8 mouse cellular contexts compared by ENCODE assay signal in the genomic region with DNA sequence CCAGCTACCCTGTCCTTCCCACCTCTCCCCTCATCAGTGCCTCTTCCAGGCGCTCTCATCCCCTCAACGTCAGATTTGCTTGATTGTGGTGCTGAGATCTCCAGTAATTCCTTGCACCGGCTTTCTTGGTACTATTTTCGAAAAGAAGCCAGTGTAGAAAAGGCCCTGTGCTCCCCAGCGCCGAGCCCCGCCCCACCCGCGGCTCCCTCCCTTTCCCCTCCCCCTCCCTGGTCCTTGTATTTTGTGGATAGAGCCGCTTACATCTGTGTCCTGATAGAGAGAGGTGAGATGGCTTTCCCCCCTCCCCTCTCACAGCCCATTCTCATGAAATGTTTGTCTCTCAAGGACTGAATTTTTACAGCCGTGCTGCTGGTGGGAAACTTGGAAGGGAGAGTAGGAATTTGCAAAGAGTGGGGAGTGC.
A peak's percentile ranks its signal among the peaks of the same experiment; 100 is the strongest.
DNase-seq lines count a peak whose midpoint lies in the region; TF ChIP-seq lines count a peak whose summit lies in the region.

No protein-coding gene starts in this region.

- H3K9me3 ChIP-seq in limb, embryonic 10.5 days (replicated peaks) = no peaks in the 10 kb centered on the region

- no peak for TF ChIP-seq CTCF in left cerebral cortex, adult 2 months (IDR thresholded peaks at IDR 0.05)

- H3K36me3 ChIP-seq in limb, embryonic 10.5 days = no peaks in the 10 kb centered on the region

- peaks cover 66% of the 10 kb centered on the region for H3K4me1 ChIP-seq in limb, embryonic 10.5 days

- peak overlapping the region; percentile 27 for H3K4me3 ChIP-seq in left cerebral cortex, adult 2 months
- peak overlapping the region; percentile 30 for H3K4me3 ChIP-seq in limb, embryonic 10.5 days

- no peak for DNase-seq in left cerebral cortex, adult 2 months (ENCODE audit: extremely low spot score in 1 of 2, low spot score in 2 of 2)
- DNase-seq in left cerebral cortex, postnatal 10 days (ENCODE audit: extremely low spot score in 1 of 2, low spot score in 2 of 2) = no peak
- peak; percentile 40 for DNase-seq in forelimb bud, embryonic 11.5 days (ENCODE audit: low read depth, low spot score)
- peak; percentile 56 for DNase-seq in limb, embryonic 10.5 days (ENCODE audit: low spot score)
- peak; percentile 10 for DNase-seq in skeletal muscle tissue, adult 2 months (ENCODE audit: low read depth, low spot score)
- no peak for DNase-seq in frontal cortex, postnatal 36 days (ENCODE audit: low spot score in 2 of 2)
- DNase-seq in MN1 (ENCODE audit: low spot score) = no peak
- DNase-seq in urinary bladder, postnatal 14 days (ENCODE audit: low spot score) = no peak

- under 1% methylated on average over 11 of the region's 11 CpGs for WGBS in limb, embryonic 10.5 days

- intact Hi-C loops in left cerebral cortex, adult 2 months (cut with DNase I) = no loop called here
- intact Hi-C loops in left cerebral cortex, postnatal 10 days (cut with DNase I) = loop anchor here (10.0 kb wide), 1 partner anchor 259 kb away; no protein-coding TSS in a partner anchor

- peaks cover 18% of the 10 kb centered on the region; the same call in 1 of the 2 replicates for H3K27me3 ChIP-seq in limb, embryonic 10.5 days (ENCODE audit: low read depth, poor library complexity, severe bottlenecking)

- no peak overlapping the region for H3K27ac ChIP-seq in left cerebral cortex, adult 2 months
- H3K27ac ChIP-seq in limb, embryonic 10.5 days = peak overlapping the region; percentile 81

Comparison
In these comparisons a context has a peak if more than half of its experiments do, and no peak if none do; other contexts are left out.
1. DNase-seq: peak in forelimb bud, embryonic 11.5 days (single experiment), limb, embryonic 10.5 days (single experiment) and skeletal muscle tissue, adult 2 months (single experiment); none in left cerebral cortex, adult 2 months (0 of 2), left cerebral cortex, postnatal 10 days (0 of 2), frontal cortex, postnatal 36 days (0 of 2), MN1 (single experiment) and urinary bladder, postnatal 14 days (single experiment).